Mouse (Mus musculus) gastrocnemius, postnatal 10 days (tissue): ENCODE data around the gene Cdk2. TPM values are rescaled to one million over a fixed set of nuclear protein-coding genes. Genes with fewer than 3 reads are reported as not detected.

Experiments used
- DNase-seq: peaks from one replicate; pipeline ENCODE4 v3.0.0; 2021; ENCODE audit warnings: mixed read lengths
- total RNA-seq, 2 experiments: library from RNA; stranded (reverse); gene quantifications; 2 replicates each; pipeline ENCODE4 v1.2.3; 2021

The Cdk2 gene
- total RNA-seq, 2 experiments from 2014 or later: 14.0 to 18.8 TPM

DNA sequence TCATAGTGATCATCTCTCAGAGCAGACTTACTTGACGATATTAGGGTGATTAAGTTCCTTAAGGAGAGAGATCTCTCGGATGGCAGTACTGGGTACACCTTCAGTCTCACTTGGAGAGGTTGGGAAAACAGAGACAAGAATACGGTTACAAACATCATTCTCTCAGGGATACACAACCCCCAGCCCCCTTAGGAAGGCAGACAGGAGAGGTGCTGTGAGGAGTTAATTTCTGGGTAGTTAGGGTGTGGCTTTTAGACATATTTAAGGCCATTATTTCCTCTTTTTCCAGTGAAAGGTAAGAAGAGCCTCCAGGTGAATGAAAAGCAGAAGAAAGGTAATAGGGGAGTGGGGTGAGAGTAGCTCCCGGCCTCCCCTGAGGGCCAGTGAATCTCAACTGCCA, 936 bp downstream of the Cdk2 start, which contains the start of gene Pmel:
Gene Pmel (plus strand): TSS at position 301 of the 400 bp plus-strand sequence.
- DNase-seq: no peak

DNA sequence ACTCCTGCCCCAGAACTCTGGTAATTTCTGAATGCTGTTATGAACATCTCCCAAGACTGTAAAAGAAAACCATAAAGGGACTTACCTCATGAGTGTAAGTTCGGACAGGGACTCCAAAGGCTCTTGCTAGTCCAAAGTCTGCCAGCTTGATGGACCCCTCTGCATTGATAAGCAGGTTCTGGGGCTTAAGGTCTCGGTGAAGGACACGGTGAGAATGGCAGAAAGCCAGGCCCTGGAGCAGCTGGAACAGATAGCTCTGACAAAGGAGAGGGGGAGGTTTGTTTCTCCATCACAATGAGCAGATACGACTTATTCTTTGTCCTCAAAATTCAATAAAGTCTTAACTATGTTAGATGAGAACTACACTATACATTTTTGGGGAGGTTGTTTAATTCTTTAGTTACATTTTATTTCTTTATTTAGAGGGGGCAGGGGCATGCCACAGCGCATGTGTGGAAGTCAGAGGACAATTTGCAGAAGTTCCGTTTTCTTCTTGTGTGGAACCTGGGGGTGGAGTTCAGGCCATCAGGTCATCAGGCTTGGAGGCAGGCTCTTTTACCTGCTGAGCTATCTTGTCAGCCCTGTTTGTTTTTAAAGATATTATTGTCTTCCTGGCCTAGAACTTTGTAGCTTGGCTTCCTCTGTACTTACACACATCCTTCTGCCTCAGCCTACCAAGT, 2.4 kb downstream of the Cdk2 start:
- no peak for DNase-seq

- no peak for DNase-seq
Observed at GRCm38 (mm10) chr10:128700712-128701111, 4.1 kb downstream of the Cdk2 start.

DNA sequence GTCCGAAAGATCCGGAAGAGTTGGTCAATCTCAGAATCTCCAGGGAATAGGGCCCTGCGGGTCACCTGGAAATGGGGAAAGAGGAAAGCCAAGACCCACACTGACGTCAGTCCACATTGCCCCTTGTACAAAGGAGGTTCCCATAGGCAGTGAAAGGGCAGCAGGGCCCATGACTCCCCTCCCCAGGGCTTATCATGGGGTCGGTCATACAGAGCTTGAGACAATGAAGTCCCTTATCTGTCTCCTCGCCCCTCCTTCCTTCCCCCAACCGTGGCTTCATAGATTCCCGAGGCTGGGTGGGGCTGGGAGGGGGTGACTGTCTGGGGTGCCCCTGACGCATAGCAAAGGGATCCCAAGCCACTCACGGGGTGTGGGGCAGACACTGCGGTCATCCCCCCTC, 5.2 kb downstream of the Cdk2 start:
- DNase-seq: no peak

GRCm38 (mm10) chr10:128699006-128699405, 5.8 kb downstream of the Cdk2 start:
- no peak for DNase-seq

DNA sequence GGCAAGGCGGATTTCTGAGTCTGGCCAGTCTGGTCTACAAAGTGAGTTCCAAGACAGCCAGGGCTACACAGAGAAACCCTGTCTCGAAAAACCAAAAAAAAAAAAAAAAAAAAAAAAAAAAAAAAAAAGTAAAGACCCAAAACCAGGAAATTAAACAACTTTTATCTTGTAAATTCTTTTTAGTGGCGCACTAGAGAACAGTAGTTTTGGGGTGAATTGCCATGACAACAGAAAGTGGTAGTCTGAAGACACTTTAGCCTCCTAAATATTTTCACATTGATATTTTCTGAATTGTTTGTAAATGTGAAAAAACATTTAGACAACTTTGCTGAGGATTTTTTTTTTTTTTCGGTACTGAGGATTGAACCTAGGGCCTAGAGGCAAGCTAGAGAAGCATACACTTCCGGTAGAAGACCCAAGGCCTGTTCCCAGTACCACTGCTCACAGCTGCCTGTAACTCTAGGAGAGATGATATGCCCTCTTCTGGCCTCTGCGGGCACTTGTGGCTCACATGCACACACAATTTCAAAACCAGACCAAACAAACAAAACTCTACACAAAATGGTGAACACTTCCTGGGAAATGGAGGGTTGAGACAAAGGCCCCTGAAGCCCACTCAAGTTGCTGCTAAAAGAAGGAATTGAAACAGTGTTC, 7.6 kb downstream of the Cdk2 start:
- DNase-seq: no peak

- DNase-seq: peak; percentile 91
Observed at GRCm38 (mm10) chr10:128695992-128696807, 8.6 kb downstream of the Cdk2 start, which contains the start of gene Rab5b. Gene Rab5b, minus strand, starts transcription at chr10:128696264.

GRCm38 (mm10) chr10:128695411-128695991, 9.3 kb downstream of the Cdk2 start:
- no peak for DNase-seq

GRCm38 (mm10) chr10:128674469-128675008, 30.3 kb downstream of the Cdk2 start:
- DNase-seq: no peak

DNA sequence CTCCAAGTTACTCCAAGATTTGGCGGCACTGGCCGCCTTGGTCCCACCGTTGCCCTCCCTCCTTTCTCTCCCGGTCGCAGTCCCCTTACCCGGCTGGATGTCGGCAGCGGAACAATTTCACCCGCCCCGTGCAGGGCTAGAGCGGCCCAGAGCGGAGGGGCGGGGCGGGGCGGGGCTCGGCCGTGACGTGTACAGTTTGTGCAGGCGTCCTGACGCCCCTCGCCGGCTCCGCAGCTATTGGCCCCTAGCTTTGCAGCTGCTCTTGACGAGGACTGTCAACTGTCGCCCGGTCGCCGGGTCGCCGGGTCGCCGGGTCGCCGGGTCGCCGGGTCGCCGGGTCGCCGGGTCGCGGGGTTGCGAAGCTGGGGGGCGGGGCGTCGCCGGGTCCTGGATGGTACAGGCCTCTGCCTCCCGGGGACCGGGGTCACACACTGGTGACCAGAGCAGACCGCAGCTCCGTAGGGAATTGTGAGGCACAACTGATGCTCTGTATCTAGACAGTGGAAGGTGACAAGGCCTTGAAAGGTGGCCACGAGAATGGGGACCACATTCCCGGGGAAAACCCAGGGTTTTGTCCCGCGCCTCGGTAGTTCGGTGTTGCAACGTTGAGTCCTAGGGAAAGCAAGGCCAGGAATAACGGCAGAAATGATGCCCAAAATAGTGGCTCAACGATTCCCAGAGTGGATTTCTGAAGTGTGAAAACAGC, 30.9 kb downstream of the Cdk2 start, which contains the start of gene Suox:
Gene Suox (minus strand): TSS at position 311 of the 706 bp plus-strand sequence.
- DNase-seq: peak; percentile 78

- no peak for DNase-seq
Observed at GRCm38 (mm10) chr10:128671148-128671547, 33.7 kb downstream of the Cdk2 start.

DNA sequence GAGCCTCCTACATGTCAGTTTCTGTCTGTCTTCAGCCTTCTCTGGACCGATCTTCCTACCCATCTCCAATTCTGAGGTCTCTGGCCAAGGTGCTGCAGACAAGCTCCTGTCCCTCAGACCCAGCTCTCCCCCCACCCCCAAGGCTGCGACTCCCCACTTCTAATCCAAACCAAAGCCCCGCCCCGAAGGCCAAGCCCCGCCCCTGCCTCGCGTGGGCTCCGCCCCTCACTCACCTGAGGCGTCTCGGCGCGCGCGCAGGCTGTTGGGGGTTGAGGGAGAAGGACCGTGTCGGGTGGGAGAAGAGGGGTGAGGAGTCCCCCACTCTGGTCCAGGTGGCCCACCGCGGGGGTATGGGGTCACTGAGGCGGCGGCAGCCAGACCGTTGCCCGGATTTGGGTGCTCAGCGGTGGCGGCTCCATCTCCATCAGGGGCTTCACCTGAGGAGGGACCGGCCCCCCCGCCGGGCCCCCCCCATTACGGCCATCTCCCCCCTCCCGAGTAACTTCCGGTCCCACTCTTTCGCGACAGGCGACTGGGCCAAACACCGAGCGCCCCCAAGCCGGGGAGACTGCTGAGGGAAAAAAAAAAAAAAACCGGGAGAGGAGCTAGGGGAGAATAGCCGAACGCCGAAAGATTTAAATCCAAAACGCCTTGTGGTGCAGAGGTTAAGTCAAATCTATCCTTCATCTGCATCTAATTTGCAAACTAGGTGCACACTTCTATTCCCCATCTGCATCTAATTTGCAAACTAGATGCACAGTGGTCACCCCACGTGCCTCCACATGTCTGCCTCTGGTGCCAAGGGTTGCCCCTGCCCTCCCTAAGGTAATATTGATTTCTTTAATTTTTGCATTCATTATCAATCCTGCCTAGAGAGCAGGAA, 35.8 kb downstream of the Cdk2 start:
- DNase-seq: peak; percentile 35

DNA sequence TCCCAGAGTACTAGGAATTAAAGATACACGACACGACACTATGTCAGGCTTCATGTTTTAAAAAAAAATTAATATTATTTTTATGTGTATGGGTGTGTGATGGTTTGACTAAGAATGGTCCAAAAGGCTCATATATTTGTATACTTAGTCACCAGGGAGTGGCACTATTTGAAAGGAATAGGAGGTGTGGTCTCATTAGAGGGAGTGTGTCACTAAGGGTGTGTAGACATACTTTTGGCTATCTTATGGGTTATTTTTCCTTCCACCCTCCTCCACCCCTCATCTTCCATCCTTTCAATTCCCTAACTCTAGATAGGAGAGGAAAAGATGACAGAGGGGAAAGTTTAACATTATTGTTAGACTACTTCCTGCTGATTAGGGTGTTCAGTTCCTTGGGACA, 39.0 kb downstream of the Cdk2 start:
- DNase-seq: no peak

DNA sequence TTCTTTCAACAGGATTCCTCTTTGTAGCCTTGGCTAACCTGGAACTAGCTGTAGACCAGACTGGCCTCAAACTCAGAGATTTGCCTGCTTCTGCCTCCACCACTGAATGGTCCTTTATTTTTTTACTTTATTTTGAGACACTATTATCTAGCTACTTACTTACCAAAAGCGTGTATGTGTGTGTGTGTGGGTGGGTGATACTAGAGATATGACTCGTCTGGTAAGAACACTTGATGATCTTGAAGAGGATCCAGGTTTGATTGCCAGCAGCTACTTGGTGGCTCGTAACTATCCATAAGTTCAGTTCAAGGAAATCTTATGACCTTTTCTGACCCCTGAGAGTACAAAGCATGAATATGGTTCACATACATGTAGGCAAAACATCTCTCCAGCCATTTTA, 39.5 kb downstream of the Cdk2 start:
- DNase-seq: no peak

DNA sequence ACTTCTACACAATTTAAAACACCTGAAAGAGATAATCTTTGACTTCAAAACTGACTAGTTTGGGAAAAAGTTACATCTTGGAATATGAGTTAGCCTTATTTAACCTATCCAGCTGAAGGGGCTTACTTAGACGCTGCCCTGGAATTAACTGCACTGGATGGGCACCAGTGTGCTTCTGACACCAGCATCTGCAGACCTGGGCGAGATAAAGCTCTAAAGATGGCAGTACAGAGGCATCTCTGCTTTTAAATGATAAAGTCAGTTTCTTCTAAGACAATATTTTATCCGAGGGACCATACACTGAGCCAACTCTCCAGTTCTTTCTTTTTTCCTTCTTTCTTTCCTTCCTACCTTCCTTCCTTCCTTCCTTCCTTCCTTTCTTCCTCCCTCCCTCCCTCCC, 40.0 kb downstream of the Cdk2 start:
- no peak for DNase-seq

- no peak for DNase-seq
Observed at GRCm38 (mm10) chr10:128663441-128664220, 41.2 kb downstream of the Cdk2 start.

DNA sequence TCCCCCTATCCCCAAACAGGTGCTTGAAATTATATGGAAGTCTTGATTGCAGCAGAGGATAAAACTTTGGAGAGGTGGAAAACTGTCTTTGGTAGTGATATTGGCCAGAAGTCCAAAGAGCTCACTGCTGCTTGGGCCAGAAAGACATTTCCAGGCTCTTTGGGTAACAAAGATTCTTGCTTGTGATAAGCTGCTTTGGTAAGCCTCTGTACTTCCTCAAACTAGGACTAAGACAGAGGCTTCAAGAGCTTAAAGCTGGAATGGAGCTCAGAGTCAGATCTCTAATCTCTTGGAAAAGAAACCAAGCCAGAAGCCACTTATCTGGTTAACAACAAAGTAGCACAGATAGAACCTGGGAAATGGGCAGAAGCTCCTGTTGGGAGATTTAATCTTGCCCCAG, 42.4 kb downstream of the Cdk2 start:
- no peak for DNase-seq

DNA sequence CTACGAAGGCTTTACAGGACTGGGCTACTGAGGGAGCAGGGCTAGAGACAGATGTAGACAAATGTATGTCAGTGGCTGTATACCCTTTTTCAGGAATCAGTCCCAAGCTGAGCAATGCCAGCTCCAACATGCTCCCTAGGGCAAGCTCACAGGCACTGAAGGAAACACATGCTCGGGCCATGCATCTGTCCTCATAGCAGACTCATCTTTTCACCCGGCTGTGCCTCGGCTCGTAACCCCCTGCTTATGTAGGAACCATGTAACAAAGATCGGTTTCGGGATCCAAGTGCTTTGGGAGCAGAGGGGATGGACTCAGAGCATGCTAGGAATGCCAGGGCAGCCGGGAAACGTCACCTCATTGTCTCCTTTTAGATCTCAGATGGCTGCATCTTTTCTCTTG, 45.3 kb downstream of the Cdk2 start:
- DNase-seq: no peak

DNA sequence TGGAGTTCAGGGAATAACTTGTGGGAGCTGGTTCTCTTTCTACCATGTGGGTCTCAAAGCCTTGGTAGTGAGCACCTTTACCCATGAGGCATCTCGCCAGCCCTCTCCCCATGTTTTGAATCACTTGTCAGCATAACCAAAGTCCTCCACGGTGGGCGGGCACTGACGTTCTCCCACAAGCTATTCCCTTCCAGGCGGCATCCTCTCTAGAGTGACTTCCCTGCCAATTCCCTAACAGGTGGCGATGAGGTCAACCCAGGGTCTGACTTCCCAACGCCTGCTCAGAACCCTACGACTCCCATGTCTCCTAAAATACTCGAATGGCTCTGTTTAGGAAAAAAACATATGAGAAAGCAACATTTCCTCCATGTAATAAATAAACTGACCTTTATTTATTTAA, 47.0 kb downstream of the Cdk2 start:
- no peak for DNase-seq

GRCm38 (mm10) chr10:128656731-128657130, 48.1 kb downstream of the Cdk2 start:
- no peak for DNase-seq
